Mouse (Mus musculus) thymus, postnatal 14 days (tissue): ENCODE measurements around the gene Kctd18.
"Not testable (repeated sequence)": the region's sequence is repeated elsewhere in the genome, so short reads cannot be mapped to it uniquely, and the experiment has no call there.

ENCODE experiments used
- DNase-seq: peaks from one replicate; pipeline ENCODE4 v3.0.0; 2021

The Kctd18 gene

GRCm38 (mm10) chr1:58018856-58019255, at the start of gene Kctd18:
Gene Kctd18, minus strand, starts transcription at chr1:58018956.
- no peak for DNase-seq

DNA sequence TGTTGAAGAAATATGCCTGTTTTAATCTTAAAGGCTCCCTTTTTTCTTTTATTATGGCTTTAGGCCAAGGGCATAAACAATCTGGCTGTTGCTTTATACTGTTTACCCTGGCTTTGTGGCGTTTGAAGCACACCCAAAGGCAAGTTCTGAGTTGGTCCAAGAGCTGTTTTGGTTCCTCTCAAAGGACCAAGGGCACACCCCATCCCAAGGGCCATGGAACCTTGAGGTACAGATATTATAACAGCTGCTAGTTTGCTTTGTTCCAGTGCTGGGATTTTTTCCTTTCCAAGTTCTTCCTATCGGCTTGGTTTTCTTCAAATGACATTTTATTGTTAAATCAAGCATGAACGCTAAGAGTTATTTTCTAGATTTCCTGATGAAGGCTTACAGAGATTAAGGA, 46.9 kb upstream of the Kctd18 start:
- DNase-seq, result no peak

GRCm38 (mm10) chr1:58065151-58065550, 46.4 kb upstream of the Kctd18 start:
- no peak for DNase-seq

GRCm38 (mm10) chr1:58062131-58062530, 43.4 kb upstream of the Kctd18 start:
- DNase-seq, result no peak

GRCm38 (mm10) chr1:58058846-58059245, 40.1 kb upstream of the Kctd18 start:
- no peak for DNase-seq

GRCm38 (mm10) chr1:58056939-58057338, 38.2 kb upstream of the Kctd18 start:
- DNase-seq, result no peak

GRCm38 (mm10) chr1:58056074-58056807, 37.5 kb upstream of the Kctd18 start:
- no peak for DNase-seq

GRCm38 (mm10) chr1:58055598-58055997, 36.8 kb upstream of the Kctd18 start:
- DNase-seq, result no peak

- no peak for DNase-seq
Measured at GRCm38 (mm10) chr1:58049126-58049525, 30.4 kb upstream of the Kctd18 start.

GRCm38 (mm10) chr1:58046721-58047290, 28.1 kb upstream of the Kctd18 start:
- no peak for DNase-seq

- no peak for DNase-seq
Measured at GRCm38 (mm10) chr1:58045546-58045945, 26.8 kb upstream of the Kctd18 start.

DNA sequence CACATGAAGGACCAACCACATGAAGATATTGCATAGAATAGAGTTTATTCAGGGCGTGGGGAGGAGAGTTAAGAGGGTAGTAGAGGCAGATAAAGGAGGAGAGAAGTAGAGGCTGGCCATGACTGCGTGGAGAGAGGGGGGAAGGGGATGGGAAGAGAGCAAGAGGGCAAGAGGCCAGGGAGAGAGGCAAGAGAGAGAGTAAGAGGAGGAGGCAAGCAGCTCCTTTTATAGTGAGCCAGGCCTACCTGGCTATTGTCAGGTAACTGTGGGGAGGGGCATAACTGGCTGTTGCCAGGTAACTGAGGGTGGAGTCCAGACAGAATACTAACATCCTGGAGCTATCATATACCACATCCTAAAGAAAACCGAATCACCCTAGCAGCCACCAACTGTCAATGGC, 26.3 kb upstream of the Kctd18 start:
- DNase-seq, result no peak

DNA sequence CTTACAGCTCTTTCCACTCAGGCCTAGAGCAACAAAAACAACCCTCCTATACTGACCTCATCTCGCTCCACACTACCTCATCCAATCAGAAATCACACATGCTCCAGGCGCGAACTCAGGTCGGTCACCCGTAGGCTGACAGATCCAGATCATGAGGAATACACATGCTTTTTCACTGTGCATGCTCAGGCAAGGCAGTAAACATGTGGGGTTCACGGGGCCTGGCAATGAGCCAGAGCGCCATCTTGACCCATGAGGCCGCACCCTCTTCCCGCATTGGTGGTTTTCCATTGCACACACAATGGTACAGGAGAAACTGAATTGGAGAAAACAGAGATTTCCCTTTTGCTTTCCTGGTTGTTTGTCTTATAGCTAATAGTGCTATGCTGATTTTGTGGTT, 18.6 kb upstream of the Kctd18 start:
- not testable (repeated sequence) for DNase-seq

DNA sequence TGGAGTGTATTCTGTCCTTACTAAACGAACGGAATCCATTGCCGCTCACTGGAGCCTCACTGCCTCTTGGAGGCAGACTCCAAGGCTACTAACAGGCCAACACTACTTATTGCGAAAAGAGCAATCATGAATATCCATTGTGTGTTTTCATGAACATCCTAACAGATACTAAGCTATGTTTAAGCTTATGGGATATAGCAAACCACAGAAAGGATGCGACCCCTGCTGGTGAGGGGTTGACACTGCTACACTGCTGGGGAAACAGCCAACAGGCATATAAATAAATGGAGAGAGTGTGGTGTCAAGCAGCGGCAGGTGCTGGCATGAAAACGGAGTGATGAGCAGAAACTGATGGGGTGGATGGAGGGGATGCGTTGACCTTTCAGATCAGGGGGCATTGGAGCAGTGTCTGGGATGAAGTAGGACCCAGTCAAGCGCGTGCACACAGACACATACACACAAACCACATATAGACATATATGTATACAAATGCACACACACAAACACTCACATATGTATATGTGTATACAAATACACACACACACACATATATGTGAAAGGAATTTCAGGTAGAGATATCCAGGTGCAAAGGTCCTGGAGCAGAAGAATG, 12.5 kb upstream of the Kctd18 start:
- DNase-seq, result peak; percentile 75

GRCm38 (mm10) chr1:58030156-58030871, 11.6 kb upstream of the Kctd18 start:
- DNase-seq, result no peak

- peak; percentile 14 for DNase-seq
Measured at GRCm38 (mm10) chr1:58029636-58030117, 10.9 kb upstream of the Kctd18 start, which contains the start of gene Aox1. Gene Aox1, plus strand, starts transcription at chr1:58029931.

- no peak for DNase-seq
Measured at GRCm38 (mm10) chr1:58027707-58028106, 9.0 kb upstream of the Kctd18 start.

DNA sequence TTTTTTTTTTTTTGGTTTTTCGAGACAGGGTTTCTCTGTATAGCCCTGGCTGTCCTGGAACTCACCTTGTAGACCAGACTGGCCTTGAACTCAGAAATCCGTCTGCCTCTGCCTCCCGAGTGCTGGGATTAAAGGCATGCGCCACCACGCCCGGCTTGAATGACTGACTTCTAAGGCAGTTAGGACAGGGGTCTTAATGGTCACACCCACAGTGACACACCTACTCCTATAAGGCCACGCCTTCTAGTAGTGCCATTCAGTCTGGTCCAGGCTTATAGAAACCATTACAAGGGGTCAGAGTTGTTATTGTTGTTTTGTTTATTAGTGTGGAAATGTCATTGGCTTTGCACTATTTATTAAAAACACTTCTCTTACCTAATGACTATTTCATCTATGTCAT, 12.4 kb downstream of the Kctd18 start:
- not testable (repeated sequence) for DNase-seq

DNA sequence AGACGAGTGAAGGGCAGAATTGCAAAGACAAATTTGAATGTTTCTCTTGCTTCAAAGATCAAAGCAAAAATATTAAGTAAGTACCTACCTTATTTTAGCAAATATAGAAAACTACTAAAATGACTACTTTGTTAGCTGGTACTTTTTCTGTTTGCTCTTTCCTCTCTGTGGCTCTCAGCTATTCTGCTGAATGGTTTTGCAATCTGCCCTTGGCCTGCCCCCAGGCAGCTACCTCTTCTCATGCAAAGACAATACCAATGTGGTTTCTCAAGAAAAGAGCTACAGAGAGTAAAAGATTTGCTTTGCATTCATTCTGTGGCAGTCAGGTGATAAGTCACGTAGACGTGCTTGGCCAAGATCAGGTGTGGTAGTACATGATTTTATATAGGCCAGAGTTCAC, 20.6 kb downstream of the Kctd18 start:
- no peak for DNase-seq

DNA sequence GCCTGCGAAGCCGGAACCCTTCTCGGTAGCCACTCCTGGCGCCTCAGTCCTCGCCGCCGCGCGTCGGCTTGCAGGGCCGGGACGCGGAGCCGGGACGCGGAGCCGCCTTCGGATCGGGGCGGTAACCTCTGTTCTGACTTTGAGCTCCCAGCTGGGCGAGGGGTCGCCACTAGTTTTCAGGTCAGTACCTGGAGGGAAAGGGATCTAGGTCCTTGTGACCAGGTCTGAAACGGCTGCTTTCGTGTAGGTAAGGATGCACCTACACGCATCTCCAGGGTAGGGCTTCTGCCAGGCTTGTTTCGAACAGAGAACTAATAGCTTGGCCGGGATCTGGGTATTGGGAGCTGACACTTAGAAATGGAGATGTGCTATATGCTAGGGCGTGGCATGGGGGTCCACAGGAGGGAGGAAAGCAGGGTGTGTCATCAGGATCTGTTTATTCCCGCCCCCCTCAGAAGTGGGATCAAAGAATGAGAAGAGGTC, 22.6 kb downstream of the Kctd18 start:
- no peak for DNase-seq

GRCm38 (mm10) chr1:57995432-57996132, 23.2 kb downstream of the Kctd18 start, which contains the start of gene Sgo2a:
Gene Sgo2a, plus strand, starts transcription at chr1:57995971.
- DNase-seq, result peak; percentile 95

DNA sequence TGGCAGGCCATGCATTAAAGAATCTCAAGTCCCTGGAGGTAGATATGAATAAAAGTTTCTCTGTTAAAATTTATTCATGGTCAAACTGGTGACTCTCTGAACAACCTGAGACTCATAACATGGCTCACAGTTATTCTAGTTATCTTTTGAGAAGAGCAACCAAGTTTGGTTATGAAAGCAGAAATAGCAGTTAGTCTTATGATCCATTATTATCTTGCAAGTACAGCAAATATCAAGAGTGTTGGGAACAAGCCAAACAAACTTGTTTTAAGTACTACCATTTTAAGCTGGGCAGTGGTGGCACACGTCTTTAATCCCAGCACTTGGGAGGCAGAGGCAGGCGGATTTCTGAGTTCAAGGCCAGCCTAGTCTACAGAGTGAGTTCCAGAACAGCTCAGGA, 27.5 kb downstream of the Kctd18 start:
- DNase-seq, result no peak
